Mouse (Mus musculus): ENCODE data around the gene Dnm2.

Dnm2 gene

DNA sequence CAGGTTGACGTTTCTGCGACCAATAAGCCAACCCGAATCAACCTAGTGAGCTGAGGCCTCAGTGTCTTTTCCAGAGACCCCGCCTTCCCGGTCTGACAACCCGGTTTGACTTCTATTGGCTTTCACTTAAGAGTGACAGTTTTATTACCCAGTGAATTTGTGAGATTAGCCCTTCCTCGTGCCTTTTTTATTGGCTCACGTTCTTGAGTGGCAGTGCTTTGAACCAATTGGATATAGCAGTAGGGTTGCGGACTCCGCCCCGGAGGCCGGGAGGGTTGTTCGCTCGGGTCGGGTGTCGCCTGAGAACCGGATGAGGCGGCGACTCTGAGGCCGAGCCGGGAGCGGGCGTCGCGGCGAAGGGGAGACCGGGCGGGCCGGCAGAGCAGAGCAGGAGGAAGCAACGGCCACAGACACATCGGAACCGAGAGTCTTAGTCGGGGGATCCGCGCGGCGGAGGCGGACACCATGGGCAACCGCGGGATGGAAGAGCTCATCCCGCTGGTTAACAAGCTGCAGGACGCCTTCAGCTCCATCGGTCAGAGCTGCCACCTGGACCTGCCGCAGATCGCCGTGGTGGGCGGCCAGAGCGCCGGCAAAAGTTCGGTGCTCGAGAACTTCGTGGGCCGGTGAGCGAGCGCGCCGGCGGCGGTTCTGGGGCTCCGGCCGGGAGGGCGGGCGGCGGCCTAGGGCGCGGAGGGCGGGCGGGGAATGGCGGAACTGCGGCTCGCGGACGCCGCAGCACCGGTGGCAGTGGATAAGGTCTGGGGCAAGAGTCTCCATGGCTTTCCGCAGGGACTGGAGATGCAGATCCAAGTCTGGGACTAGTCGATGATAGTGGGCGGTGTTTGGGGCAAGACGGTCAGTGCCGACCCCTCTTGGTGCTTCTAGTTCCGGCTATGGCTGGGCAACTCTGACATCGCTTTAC, at the start of gene Dnm2:
Dnm2 (plus strand) TSS at position 278 of the 925 bp plus-strand sequence.
- DNase-seq: peak; percentile 98

DNA sequence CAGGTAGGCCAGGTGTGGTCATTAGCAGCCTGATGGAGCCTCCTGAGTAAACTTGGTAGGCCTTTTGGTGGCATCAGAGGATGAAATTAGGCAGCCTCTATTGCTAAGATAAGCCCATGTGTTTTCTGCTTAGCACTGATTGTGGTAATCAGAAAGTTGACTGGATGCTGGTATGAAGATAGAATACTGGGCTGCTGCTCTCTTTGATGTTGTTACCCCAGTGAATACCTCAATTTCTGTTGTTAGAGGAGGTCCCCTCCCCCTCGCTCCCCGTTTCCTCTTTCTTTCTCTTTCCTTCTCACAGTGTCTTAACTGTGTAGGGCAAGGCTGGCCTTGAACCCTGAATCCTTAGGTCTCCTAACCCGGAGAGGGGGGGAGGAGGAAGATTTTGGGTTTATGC, 45.5 kb upstream of the Dnm2 start:
- DNase-seq: no peak

DNA sequence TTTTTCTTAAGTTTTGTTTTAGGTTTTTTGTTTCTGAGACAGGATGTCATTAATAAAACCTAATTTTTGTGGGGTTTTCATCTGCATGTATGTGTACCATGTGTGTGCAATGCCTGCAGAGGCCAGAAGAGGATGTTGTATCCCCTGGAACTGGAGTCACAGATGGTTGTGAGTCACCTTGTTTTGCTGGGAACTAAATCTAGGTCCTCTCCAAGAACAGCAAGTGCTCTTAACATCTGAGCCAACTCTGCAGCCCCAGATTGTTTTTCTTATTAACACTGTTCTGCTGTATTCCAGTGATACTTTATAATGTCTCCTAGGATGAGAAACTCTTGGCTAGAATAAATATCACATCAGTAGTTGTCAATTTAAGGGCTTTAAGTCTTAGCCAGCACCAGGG, 43.8 kb upstream of the Dnm2 start:
- no peak for DNase-seq

DNA sequence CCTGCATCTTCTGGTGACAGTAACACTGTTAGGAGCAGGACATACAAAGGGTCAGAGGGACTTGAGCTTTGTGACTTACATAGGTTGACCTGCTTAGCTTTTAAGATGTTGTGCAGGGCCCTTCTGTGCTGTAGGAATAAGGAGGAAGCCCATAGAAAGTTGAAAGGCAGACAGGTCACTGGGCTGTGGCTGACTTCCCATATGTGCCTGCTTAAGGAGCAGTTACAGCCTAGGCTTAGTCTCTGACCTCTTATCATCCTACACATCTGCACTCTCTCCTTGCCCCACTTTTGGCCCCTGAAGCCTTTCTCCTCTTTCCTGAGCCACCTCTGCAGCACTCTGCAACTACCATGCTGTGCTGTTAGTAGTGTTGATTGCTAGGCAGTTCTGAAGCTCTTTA, 40.7 kb upstream of the Dnm2 start:
- no peak for DNase-seq

DNA sequence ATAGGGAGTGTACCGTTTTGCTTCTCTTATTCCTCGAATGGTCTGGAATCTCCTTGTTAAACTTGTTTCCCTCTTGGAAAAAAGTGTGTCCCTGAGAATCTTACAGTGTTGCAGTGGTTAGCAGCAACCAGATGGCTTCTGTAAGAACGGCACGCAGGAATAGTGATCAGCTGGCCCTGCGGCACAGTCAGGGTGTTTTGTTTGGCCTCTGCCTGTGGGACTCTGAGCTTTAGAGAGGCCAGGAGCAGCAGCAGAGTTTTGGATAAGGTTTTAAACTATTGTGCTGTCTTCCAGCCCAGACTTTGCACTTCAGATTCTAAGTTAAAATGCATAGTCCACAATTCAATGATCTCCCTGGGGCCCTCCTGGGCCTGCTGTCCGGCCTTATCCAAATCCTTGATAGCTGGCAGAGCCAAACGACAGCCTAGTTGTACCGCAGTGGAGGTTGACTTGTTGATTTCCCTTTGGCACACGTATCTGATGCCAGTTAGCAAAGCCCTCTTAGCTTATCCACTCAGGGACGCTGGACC, 32.0 kb upstream of the Dnm2 start:
- DNase-seq: peak in 1 of 2 experiments; percentile 36

DNA sequence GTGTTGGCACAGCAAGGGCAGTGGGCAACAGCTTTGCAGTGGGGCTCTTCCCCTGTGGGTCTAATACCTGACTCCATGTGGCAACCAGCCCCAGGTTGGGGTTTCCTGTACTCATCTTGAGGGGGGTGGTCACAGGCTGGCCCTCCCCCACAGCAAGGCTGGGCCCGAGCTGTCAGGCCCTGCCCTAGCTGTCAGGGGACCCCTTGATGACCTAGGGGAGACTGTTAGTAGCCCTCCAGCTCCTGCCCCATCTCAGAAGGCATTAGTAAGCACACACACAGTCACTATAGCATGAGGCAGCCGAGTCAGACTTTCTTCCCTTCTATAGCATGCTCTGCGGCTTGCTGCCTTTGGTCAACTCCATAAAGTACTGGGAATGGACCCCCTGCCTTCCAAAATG, 29.0 kb upstream of the Dnm2 start:
- DNase-seq: no peak

DNA sequence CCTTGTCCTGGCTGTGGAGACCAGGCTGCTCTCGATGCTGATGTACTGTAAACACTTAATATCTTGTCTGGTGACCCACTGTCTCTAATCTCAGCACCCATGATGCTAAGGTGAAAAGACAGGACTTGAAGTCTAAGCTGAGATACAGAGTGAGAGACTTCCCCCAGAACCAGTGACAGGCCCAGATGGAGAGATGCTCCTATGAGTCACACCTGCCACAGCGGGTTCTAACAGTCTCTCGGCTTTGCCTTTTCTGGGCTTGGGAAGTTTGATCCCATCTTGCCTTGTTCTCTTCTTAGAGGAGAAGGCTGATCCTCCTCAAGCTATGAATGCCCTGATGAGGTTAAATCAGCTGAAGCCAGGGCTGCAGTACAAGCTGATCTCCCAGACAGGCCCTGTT, 27.5 kb upstream of the Dnm2 start:
- DNase-seq: no peak

DNA sequence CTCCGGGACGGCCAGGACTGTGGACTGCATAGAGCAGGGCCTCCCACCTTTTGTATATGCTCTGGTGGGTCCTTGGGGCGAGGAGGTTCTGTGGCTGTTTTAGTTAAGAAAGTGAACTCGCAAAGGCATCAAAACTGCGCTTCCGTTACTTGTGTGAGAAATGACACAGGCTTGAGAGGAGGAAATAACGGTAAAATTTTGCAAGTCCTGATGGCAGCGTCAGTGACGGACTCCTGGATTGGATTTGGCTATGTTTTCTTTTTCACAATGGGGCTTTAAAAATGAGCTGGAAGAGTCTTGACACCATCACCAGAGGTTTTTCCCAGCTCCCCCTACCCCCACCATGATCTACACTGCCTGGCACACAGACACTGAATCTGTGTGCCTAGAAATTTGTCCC, 23.7 kb upstream of the Dnm2 start:
- no peak for DNase-seq

DNA sequence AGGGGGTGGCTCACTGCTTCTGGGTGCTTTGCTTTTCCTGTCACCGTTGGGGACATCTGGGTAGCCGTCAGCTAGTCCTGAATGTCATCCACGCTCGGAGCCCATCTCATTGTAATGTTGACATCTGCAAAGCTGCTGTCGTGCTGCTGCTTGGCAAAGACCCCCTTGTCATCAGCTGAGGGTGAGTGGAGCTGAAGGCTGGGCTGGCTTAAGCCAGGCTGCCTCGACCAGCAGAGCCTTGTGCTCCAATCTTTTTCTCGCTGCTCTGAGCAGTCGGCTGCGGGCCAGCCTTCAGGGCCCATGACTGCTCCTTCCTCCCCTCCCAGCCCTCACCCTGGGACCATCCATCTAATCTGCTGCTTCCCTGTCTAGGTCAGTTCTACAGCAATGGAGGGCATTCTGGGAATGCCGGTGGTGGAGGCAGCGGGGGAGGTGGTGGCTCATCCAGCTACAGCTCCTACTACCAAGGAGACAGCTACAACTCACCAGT, 21.9 kb upstream of the Dnm2 start:
- no peak for DNase-seq

DNA sequence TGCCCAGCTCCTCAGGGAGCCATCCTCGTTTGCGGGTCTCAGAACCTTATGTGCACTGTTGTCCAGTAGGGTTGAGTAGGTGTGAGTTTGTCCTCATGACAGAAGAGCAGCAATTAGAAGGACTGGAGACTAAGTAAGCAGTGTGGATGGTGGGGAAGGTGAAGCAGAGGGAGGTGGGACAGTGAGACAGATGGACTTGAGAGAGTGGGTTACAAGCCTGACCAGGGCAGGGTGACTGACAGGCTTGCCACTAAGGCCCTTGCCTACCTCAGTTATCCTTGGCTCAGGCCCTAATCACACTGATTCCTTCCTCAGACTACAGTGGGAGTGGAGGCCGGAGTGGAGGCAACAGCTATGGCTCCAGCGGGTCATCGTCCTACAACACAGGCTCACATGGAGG, 21.0 kb upstream of the Dnm2 start:
- no peak for DNase-seq

DNA sequence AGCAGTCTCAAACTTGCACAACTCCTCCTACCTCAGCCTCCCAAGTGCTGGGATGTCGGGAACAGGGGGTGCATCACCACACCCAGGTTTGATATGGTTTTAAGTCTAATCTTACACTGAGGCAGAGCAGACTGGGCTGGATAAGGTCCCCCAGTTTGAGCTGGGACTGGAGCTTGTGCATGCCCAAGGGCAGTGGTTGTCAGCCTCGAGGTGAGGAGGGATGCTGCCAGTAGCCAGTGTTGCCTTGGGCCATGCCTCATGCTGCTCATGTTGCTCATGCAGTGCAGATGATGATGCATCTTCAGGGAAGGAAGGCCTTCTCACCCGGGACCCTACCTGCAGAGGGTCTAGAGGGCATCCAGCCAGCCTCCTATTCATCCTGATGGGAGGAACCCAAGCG, 19.2 kb upstream of the Dnm2 start:
- no peak for DNase-seq

DNA sequence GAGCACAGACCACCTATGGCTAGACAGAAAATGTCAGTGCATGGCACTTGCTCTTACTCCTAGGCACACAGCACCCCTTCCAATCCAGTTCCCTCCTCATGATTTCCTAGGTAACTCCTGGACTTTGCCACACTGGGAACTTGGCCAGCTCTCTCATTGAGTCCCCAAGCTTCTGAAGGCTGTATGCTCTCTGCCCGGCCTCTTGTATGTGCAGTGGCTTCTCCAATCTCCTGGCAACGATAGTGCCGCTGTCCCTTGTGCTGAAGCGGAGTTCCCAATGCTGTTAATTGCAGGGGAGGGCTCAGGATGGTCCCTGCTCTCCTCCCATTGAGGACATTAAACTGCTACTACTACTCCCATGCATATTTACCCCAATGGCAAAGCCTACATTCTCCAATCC, 16.8 kb upstream of the Dnm2 start:
- peak; percentile 89 to 92 for DNase-seq

DNA sequence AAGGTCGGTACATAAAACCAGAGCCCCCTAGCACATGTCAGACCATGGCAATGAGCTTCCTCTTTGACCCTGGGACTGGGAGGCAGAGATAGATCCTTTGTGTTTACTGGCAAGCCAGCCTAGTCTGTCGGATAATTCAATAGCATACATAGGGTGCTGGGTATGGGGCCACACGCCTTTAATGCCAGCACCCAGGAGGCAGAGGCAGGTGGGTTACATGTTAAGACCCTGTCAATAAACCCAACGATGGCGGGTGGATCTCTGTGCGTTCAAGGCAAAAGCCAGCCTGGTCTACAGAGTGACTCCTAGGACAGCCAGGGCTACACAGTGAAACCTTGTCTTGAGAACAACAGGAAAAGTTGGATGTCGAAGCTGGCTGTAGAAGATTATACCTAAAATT, 16.1 kb upstream of the Dnm2 start:
- no peak for DNase-seq

DNA sequence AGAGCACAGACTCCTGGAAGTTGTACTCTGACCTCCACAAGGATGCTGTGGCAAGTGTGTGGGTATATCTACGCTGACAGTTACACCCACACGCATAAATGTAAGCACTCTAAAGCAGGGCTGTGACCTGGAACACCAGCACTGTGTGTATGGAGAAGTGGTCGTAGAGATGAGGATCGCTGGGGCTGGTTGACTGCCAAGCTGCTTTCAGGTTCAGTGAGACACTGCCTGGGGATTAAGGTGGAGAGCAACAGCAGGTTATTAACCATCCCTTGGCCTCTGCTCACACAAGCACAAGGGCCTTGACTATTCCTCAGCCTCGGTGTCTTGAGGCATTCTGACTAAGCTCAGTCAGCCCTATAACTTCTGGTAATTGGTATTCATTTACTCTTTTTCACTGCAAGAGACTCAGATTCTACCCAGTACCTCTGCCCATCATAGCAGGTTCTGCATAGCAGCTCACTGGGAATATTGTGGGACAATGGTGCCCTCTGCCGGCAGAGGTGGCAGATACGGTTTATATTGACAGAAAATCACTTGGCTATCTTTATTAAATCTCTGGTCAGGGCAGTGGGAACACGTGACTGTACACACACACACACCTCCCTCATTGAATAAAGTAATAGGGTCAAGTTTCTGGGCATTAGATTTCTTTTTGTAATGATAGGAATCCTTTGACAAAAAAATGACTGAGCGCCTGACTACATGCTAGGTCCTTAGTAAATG, 15.0 kb upstream of the Dnm2 start:
- peak; percentile 85 to 92 for DNase-seq

DNA sequence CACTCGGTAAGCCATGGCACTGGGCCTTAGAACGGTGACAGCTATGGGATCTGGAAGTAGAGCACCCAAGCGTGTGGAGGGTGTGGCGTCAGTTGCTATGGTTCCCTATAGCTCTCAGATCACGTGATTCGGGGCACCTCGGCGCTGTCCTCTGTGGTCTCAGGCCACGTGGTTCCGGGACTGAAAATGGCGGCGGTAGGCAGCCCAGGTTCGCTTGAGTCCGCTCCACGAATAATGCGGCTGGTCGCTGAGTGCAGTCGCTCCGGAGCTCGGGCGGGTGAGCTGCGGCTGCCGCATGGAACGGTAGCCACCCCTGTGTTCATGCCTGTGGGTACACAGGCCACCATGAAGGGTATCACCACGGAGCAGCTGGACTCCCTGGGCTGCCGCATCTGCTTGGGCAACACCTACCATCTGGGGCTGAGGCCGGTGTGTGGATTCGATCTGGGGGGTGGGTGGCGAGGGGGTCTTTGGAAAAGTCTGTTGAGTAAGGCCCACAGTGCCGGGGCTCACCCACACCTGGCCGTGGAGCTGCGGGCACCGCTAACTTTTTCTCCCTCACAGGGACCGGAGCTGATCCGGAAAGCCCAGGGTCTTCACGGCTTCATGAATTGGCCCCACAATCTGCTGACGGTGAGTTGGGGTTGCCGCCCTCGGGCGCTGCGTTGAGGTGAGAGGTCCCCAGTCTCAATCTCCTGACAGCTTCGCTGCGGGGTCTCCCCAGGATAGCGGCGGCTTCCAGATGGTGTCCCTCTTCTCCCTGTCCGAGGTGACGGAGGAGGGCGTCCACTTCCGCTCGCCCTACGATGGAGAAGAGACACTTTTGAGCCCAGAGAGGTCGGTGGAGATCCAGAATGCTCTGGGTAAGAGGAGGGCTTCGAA, 12.8 kb upstream of the Dnm2 start, which contains the start of gene Qtrt1:
Qtrt1 (plus strand) TSS at position 169 of the 882 bp plus-strand sequence.
- DNase-seq: peak; percentile 88 to 92

DNA sequence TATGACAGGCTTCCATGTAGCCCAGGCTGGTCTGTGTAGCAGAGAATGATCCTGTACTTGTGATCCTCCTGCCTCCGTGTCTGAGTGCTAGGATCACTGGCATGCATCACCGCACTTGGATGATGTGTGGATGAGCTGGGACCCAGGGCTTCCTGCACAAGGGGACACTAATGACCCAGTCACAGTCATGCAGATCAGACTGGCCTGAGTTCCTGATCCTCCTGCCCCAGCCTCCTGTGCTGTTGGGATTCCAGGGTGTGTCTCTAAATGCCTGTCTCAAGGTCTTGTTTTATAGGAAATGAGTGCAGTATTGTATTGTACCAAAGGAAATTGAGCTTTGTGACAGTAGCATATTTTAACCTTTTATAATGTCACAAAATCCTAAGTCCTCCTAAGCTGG, 6.8 kb upstream of the Dnm2 start:
- no peak for DNase-seq

DNA sequence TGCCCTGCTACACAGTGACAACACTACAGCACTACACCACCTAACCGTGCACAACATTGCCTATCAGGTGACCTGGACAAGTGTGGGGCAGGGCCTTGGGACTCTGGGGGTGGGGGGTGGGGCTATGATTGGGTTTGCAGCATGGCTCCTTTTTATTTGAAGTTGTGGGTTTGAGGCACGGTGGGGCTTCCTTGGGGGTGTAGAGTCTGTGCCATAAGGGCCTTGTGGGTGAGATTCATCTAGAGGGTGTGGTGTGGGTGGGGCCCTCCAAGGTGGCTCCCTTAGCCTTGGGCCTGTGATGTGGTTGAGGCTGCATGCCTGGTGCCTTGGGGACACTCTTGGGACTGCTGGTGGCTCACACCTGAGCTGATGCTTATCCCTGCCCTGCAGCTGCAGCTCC, 5.1 kb upstream of the Dnm2 start:
- DNase-seq: no peak

DNA sequence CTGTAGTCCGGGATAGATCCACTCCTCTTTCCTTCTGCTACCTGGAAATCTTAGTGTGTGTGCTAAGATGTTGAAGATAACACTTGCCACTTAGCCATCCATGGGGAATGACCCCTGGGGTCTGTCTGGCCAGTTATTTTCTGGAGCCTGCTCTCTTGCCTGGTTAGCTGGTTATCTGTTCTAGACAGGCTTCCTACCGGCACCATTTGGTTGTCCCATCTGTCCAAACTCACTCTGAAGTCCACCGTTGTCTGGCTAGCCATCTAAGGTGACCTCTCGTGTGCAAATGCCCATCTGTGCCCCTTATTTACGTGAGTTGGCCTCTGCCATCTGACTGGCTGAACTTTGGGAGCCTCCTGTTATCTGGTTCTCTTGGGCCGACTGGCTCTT, 843 bp downstream of the Dnm2 start:
- DNase-seq: no peak

DNA sequence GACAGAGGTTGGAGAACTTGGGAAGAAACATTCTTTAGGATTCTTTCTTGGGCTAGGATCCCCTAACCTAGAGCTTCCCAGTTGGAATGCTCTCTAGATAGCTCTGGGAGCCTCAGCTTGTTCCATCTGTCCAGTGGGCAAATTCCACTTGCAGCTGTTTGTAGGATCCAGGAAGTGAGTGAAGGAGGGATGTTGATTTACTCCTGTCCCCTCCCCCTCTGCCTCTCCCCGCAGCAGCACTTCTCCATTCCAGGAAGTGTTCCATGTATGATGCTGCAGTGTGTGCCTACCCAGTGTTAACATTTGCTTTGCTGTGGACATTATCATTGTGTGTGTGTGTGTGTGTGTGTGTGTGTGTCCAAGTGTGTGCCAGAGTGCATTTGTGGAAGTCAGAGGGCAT, 1.3 kb downstream of the Dnm2 start:
- peak; percentile 47 to 70 for DNase-seq

DNA sequence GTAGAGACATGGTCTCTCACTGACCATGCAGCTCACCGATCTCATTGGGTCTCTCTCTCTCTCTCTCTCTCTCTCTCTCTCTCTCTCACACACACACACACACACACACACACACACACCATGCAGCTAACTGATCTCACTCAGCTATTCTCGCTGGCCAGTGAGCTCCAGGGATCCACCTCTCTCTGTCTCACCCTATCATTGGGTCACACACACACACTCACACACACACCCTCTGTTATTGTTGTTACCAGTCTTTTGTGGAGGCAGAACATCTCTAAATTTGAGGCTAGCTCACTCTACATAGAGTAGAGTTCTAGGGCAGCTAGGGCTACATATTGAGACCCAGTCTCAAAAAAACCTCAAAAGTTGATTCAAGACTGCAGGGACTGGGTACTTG, 1.8 kb downstream of the Dnm2 start:
- no peak for DNase-seq

DNA sequence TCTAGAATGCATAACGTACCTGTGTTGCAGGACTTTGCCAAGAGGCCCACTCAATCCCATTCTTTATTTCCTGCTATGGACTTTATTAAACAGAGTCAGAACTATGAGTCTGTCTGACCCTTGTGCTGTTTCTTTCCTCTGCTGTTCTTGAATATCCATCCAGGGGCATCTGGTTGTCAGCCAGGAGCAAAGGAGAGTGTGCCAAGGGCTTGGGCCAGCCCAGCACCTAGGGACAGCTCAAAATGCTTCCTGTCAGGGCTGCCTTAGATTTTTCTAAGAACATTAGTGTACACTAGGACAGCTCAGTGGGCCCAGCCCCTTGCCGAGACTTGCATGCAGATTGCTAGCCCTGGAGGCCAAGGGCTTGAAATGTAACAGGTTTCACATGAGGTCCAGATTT, 3.1 kb downstream of the Dnm2 start:
- peak; percentile 78 to 84 for DNase-seq

DNA sequence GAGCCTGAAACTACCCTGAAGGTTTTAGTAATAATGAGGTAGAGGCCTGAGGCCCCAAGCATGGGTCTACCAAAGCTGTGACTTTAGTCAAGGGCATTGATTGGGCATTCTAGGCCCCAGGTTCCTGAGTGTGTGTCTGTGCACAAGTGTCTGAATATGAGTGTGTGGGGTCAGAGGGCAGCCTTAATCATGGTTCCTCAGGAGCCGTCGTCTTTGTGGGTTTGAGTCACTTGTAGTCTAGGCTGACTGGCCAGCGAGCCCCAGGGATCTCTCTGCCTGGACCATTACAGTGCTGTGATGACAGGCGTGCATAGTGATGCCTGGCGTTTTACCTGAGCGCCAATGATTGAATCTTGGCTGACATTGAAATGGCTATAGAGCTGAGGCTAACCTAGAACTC, 3.5 kb downstream of the Dnm2 start:
- DNase-seq: no peak

DNA sequence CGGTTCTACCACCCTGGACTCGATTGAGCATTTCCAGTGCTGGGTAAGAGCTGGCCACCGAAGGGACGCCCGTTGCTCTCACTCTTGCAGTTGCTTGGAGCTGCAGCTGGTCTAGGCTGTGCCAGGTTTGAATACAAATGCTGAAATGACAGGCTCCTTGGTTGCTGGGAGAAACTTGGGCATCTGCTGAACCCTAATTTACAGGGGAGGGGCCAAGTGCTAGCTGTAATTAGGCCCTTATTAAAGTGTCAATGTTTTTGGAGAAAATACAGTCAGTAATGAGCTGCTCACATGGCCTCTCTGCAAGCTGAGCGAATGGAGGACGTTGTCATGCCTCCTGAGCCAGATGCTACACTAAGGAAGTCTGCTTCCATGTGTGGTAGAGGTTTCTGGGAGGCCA, 6.0 kb downstream of the Dnm2 start:
- DNase-seq: no peak

Measured in kidney, postnatal 25 days (tissue).